Mouse (Mus musculus): ENCODE data around the gene Ripk1. TPM values are rescaled to one million over a fixed set of nuclear protein-coding genes. Genes with fewer than 3 reads are reported as not detected.

The Ripk1 gene
- total and polyA plus RNA-seq, 2 experiments, result 5.1 to 21.6 TPM

GRCm38 (mm10) chr13:34051692-34052091 is 49.5 kb downstream of the Ripk1 start:
- Histone ChIP-seq H3K4me3 (ENCODE audit: insufficient read depth, low read depth, low read length) (no peak overlapping the region), H3K36me3 (ENCODE audit: control insufficient read depth, insufficient read depth, low read length) (peaks cover 41% of the 10 kb centered on the region), H3K27ac (replicated peaks; ENCODE audit: insufficient read depth, low read depth, low read length) (no peak overlapping the region), H3K4me1 (ENCODE audit: control insufficient read depth, insufficient read depth, low read length) (peaks cover 30% of the 10 kb centered on the region), H3K9ac (ENCODE audit: low read depth, low read length) (no peak overlapping the region), H3K79me2 (ENCODE audit: control insufficient read depth, insufficient read depth, low read length) (no peaks in the 10 kb centered on the region), H3K27me3 (ENCODE audit: control insufficient read depth, insufficient read depth, low read length) (no peaks in the 10 kb centered on the region)
- no peak for DNase-seq (ENCODE audit: extremely low read depth, low read depth, low spot score)
- WGBS, result 85% methylated on average over 3 of the region's 3 CpGs
- TF ChIP-seq POLR2A (IDR thresholded peaks at IDR 0.05; ENCODE audit: extremely low read depth, insufficient read depth, low read length), result no peak
- TF ChIP-seq CTCF (IDR thresholded peaks at IDR 0.05; ENCODE audit: low read depth, low read length), result no peak

- Histone ChIP-seq H3K4me3 (ENCODE audit: insufficient read depth, low read depth, low read length) (no peak overlapping the region), H3K27me3 (ENCODE audit: control insufficient read depth, insufficient read depth, low read length) (no peaks in the 10 kb centered on the region), H3K79me2 (ENCODE audit: control insufficient read depth, insufficient read depth, low read length) (no peaks in the 10 kb centered on the region), H3K36me3 (ENCODE audit: control insufficient read depth, insufficient read depth, low read length) (peaks cover 45% of the 10 kb centered on the region), H3K27ac (replicated peaks; ENCODE audit: insufficient read depth, low read depth, low read length) (peak overlapping the region; percentile 95), H3K4me1 (ENCODE audit: control insufficient read depth, insufficient read depth, low read length) (peaks cover 27% of the 10 kb centered on the region), H3K9ac (ENCODE audit: low read depth, low read length) (peak overlapping the region; percentile 69)
- no peak for TF ChIP-seq CTCF (IDR thresholded peaks at IDR 0.05; ENCODE audit: low read depth, low read length)
- no peak for TF ChIP-seq POLR2A (IDR thresholded peaks at IDR 0.05; ENCODE audit: extremely low read depth, insufficient read depth, low read length)
- peak; percentile 60 for DNase-seq (ENCODE audit: extremely low read depth, low read depth, low spot score)
- WGBS, result 30% methylated on average over 13 of the region's 13 CpGs
Observed at GRCm38 (mm10) chr13:34053673-34054282, 51.6 kb downstream of the Ripk1 start.

- WGBS, result 23% methylated on average over 4 of the region's 4 CpGs
- peak overlapping the region; percentile 71 for H3K9ac ChIP-seq (ENCODE audit: low read depth, low read length)
- H3K27ac ChIP-seq (replicated peaks; ENCODE audit: insufficient read depth, low read depth, low read length), result peak overlapping the region; percentile 100
- no peak overlapping the region for H3K4me3 ChIP-seq (ENCODE audit: insufficient read depth, low read depth, low read length)
- TF ChIP-seq CTCF (IDR thresholded peaks at IDR 0.05; ENCODE audit: low read depth, low read length) (no peak), POLR2A (IDR thresholded peaks at IDR 0.05; ENCODE audit: extremely low read depth, insufficient read depth, low read length) (no peak)
- H3K79me2 ChIP-seq (ENCODE audit: control insufficient read depth, insufficient read depth, low read length), result no peaks in the 10 kb centered on the region
- peaks cover 28% of the 10 kb centered on the region for H3K4me1 ChIP-seq (ENCODE audit: control insufficient read depth, insufficient read depth, low read length)
- peak; percentile 98 for DNase-seq (ENCODE audit: extremely low read depth, low read depth, low spot score)
- peaks cover 45% of the 10 kb centered on the region for H3K36me3 ChIP-seq (ENCODE audit: control insufficient read depth, insufficient read depth, low read length)
- no peaks in the 10 kb centered on the region for H3K27me3 ChIP-seq (ENCODE audit: control insufficient read depth, insufficient read depth, low read length)
Observed at GRCm38 (mm10) chr13:34054391-34054790, 52.2 kb downstream of the Ripk1 start.

GRCm38 (mm10) chr13:34054983-34055382 is 52.8 kb downstream of the Ripk1 start:
- WGBS, result 18% methylated on average over 3 of the region's 3 CpGs
- H3K36me3 ChIP-seq (ENCODE audit: control insufficient read depth, insufficient read depth, low read length), result peaks cover 43% of the 10 kb centered on the region
- H3K4me3 ChIP-seq (ENCODE audit: insufficient read depth, low read depth, low read length), result no peak overlapping the region
- no peaks in the 10 kb centered on the region; the same call in 1 of the 2 replicates for H3K79me2 ChIP-seq (ENCODE audit: control insufficient read depth, insufficient read depth, low read length)
- no peaks in the 10 kb centered on the region for H3K27me3 ChIP-seq (ENCODE audit: control insufficient read depth, insufficient read depth, low read length)
- peak; percentile 99 for DNase-seq (ENCODE audit: extremely low read depth, low read depth, low spot score)
- peak overlapping the region; percentile 100 for H3K27ac ChIP-seq (replicated peaks; ENCODE audit: insufficient read depth, low read depth, low read length)
- TF ChIP-seq POLR2A (IDR thresholded peaks at IDR 0.05; ENCODE audit: extremely low read depth, insufficient read depth, low read length) (no peak), CTCF (IDR thresholded peaks at IDR 0.05; ENCODE audit: low read depth, low read length) (no peak)
- H3K9ac ChIP-seq (ENCODE audit: low read depth, low read length), result peak overlapping the region; percentile 71
- peaks cover 29% of the 10 kb centered on the region for H3K4me1 ChIP-seq (ENCODE audit: control insufficient read depth, insufficient read depth, low read length)

- Histone ChIP-seq H3K27ac (replicated peaks; ENCODE audit: insufficient read depth, low read depth, low read length) (no peak overlapping the region), H3K79me2 (ENCODE audit: control insufficient read depth, insufficient read depth, low read length) (no peaks in the 10 kb centered on the region; the same call in 1 of the 2 replicates), H3K9ac (ENCODE audit: low read depth, low read length) (no peak overlapping the region), H3K36me3 (ENCODE audit: control insufficient read depth, insufficient read depth, low read length) (peaks cover 45% of the 10 kb centered on the region), H3K4me3 (ENCODE audit: insufficient read depth, low read depth, low read length) (no peak overlapping the region), H3K27me3 (ENCODE audit: control insufficient read depth, insufficient read depth, low read length) (no peaks in the 10 kb centered on the region), H3K4me1 (ENCODE audit: control insufficient read depth, insufficient read depth, low read length) (peaks cover 28% of the 10 kb centered on the region)
- DNase-seq (ENCODE audit: extremely low read depth, low read depth, low spot score), result no peak
- TF ChIP-seq CTCF (IDR thresholded peaks at IDR 0.05; ENCODE audit: low read depth, low read length) (no peak), POLR2A (IDR thresholded peaks at IDR 0.05; ENCODE audit: extremely low read depth, insufficient read depth, low read length) (no peak)
- 91% methylated on average over 1 of the region's 1 CpGs for WGBS
Observed at GRCm38 (mm10) chr13:34057252-34057651, 55.1 kb downstream of the Ripk1 start.

- Histone ChIP-seq H3K36me3 (ENCODE audit: control insufficient read depth, insufficient read depth, low read length) (peaks cover 61% of the 10 kb centered on the region), H3K27ac (replicated peaks; ENCODE audit: insufficient read depth, low read depth, low read length) (no peak overlapping the region), H3K4me1 (ENCODE audit: control insufficient read depth, insufficient read depth, low read length) (peaks cover 17% of the 10 kb centered on the region), H3K4me3 (ENCODE audit: insufficient read depth, low read depth, low read length) (no peak overlapping the region), H3K9ac (ENCODE audit: low read depth, low read length) (no peak overlapping the region), H3K79me2 (ENCODE audit: control insufficient read depth, insufficient read depth, low read length) (no peaks in the 10 kb centered on the region; the same call in 1 of the 2 replicates), H3K27me3 (ENCODE audit: control insufficient read depth, insufficient read depth, low read length) (no peaks in the 10 kb centered on the region)
- no peak for DNase-seq (ENCODE audit: extremely low read depth, low read depth, low spot score)
- 94% methylated on average over 9 of the region's 9 CpGs for WGBS
- TF ChIP-seq CTCF (IDR thresholded peaks at IDR 0.05; ENCODE audit: low read depth, low read length) (no peak), POLR2A (IDR thresholded peaks at IDR 0.05; ENCODE audit: extremely low read depth, insufficient read depth, low read length) (no peak)
Observed at GRCm38 (mm10) chr13:34060061-34060460, 57.9 kb downstream of the Ripk1 start.
